Mouse (Mus musculus): ENCODE results near the gene Cacna1d. TPM values are rescaled to one million over a fixed set of nuclear protein-coding genes. Genes with fewer than 3 reads are reported as not detected.

Gene Cacna1d
- total and polyA plus RNA-seq, 2 experiments from 2014 or later, result 6.1 to 27.6 TPM

GRCm38 (mm10) chr14:30498202-30498601, 6.9 kb upstream of the Cacna1d start:
- no peak for ATAC-seq

GRCm38 (mm10) chr14:30494998-30495397, 3.7 kb upstream of the Cacna1d start:
- Histone ChIP-seq H3K4me1 (ENCODE audit: insufficient read depth, low read length) (no peaks in the 10 kb centered on the region), H3K9ac (replicated peaks; ENCODE audit: low read length) (no peak overlapping the region), H3K27me3 (ENCODE audit: insufficient read depth, low read length) (no peaks in the 10 kb centered on the region), H3K27ac (no peak overlapping the region), H3K9me3 (ENCODE audit: low read length) (no peaks in the 10 kb centered on the region), H3K36me3 (ENCODE audit: insufficient read depth, low read length) (peaks cover 4% of the 10 kb centered on the region), H3K4me3 (ENCODE audit: low read length) (no peak overlapping the region), H3K4me2 (ENCODE audit: low read depth, low read length) (no peak overlapping the region)
- WGBS, result 60% methylated on average over 6 of the region's 6 CpGs
- ATAC-seq (no peak), DNase-seq (ENCODE audit: low spot score) (no peak)
- TF ChIP-seq CTCF (IDR thresholded peaks at IDR 0.05; ENCODE audit: low read depth), result no peak

More at GRCm38 (mm10) chr14:30498202-30498601, 6.9 kb upstream of the Cacna1d start:
- DNase-seq (ENCODE audit: low spot score), result peak; percentile 71
- Histone ChIP-seq H3K9ac (replicated peaks; ENCODE audit: low read length) (no peak overlapping the region), H3K9me3 (ENCODE audit: low read length) (no peaks in the 10 kb centered on the region), H3K36me3 (ENCODE audit: insufficient read depth, low read length) (no peaks in the 10 kb centered on the region), H3K4me3 (ENCODE audit: low read length) (no peak overlapping the region), H3K27me3 (ENCODE audit: insufficient read depth, low read length) (no peaks in the 10 kb centered on the region), H3K4me2 (ENCODE audit: low read depth, low read length) (no peak overlapping the region), H3K4me1 (ENCODE audit: insufficient read depth, low read length) (no peaks in the 10 kb centered on the region), H3K27ac (no peak overlapping the region)
- WGBS, result 63% methylated on average over 2 of the region's 2 CpGs
- no peak for TF ChIP-seq CTCF (IDR thresholded peaks at IDR 0.05; ENCODE audit: low read depth)

GRCm38 (mm10) chr14:30493276-30493675, 2.0 kb upstream of the Cacna1d start:
- WGBS, result 51% methylated on average over 1 of the region's 1 CpGs

GRCm38 (mm10) chr14:30479361-30479948, 11.8 kb downstream of the Cacna1d start, which contains the start of gene Dcp1a:
Dcp1a (plus strand) TSS chr14:30479535.
- Histone ChIP-seq H3K4me3 (ENCODE audit: low read length) (peak within 1 kb of the TSS; percentile 66), H3K9me3 (ENCODE audit: low read length) (no peaks in the 10 kb centered on the region), H3K9ac (replicated peaks; ENCODE audit: low read length) (peak within 1 kb of the TSS; percentile 78), H3K27me3 (ENCODE audit: insufficient read depth, low read length) (no peaks in the 10 kb centered on the region), H3K4me1 (ENCODE audit: insufficient read depth, low read length) (peaks cover 8% of the 10 kb centered on the region; the same call in 1 of the 2 replicates), H3K4me2 (ENCODE audit: low read depth, low read length) (peak within 1 kb of the TSS; percentile 79), H3K27ac (peak within 1 kb of the TSS; percentile 85), H3K36me3 (ENCODE audit: insufficient read depth, low read length) (peaks cover 10% of the 10 kb centered on the region; the same call in 1 of the 2 replicates)
- under 1% methylated on average over 39 of the region's 39 CpGs for WGBS
- ATAC-seq (peak; percentile 99), DNase-seq (ENCODE audit: low spot score) (peak; percentile 98)
- peak; percentile 39 for TF ChIP-seq CTCF (IDR thresholded peaks at IDR 0.05; ENCODE audit: low read depth)

More at GRCm38 (mm10) chr14:30493276-30493675, 2.0 kb upstream of the Cacna1d start:
- Histone ChIP-seq H3K4me2 (ENCODE audit: low read depth, low read length) (no peak overlapping the region), H3K9ac (replicated peaks; ENCODE audit: low read length) (no peak overlapping the region), H3K4me1 (ENCODE audit: insufficient read depth, low read length) (no peaks in the 10 kb centered on the region), H3K4me3 (ENCODE audit: low read length) (no peak overlapping the region), H3K9me3 (ENCODE audit: low read length) (no peaks in the 10 kb centered on the region), H3K27me3 (ENCODE audit: insufficient read depth, low read length) (no peaks in the 10 kb centered on the region), H3K36me3 (ENCODE audit: insufficient read depth, low read length) (peaks cover 8% of the 10 kb centered on the region), H3K27ac (no peak overlapping the region)
- ATAC-seq (no peak), DNase-seq (ENCODE audit: low spot score) (no peak)
- TF ChIP-seq CTCF (IDR thresholded peaks at IDR 0.05; ENCODE audit: low read depth), result no peak

GRCm38 (mm10) chr14:30474416-30474815, 16.8 kb downstream of the Cacna1d start:
- Histone ChIP-seq H3K36me3 (ENCODE audit: insufficient read depth, low read length) (no peaks in the 10 kb centered on the region), H3K27me3 (ENCODE audit: insufficient read depth, low read length) (no peaks in the 10 kb centered on the region), H3K9me3 (ENCODE audit: low read length) (no peaks in the 10 kb centered on the region), H3K4me3 (ENCODE audit: low read length) (no peak overlapping the region), H3K27ac (no peak overlapping the region), H3K9ac (replicated peaks; ENCODE audit: low read length) (no peak overlapping the region), H3K4me2 (ENCODE audit: low read depth, low read length) (no peak overlapping the region), H3K4me1 (ENCODE audit: insufficient read depth, low read length) (no peaks in the 10 kb centered on the region)
- 90% methylated on average over 6 of the region's 6 CpGs for WGBS
- ATAC-seq, result no peak
- TF ChIP-seq CTCF (IDR thresholded peaks at IDR 0.05; ENCODE audit: low read depth), result no peak
- no peak for DNase-seq (ENCODE audit: low spot score)

- Histone ChIP-seq H3K36me3 (ENCODE audit: insufficient read depth, low read length) (no peaks in the 10 kb centered on the region), H3K9ac (replicated peaks; ENCODE audit: low read length) (no peak overlapping the region), H3K27ac (no peak overlapping the region), H3K4me3 (ENCODE audit: low read length) (no peak overlapping the region), H3K4me1 (ENCODE audit: insufficient read depth, low read length) (no peaks in the 10 kb centered on the region), H3K4me2 (ENCODE audit: low read depth, low read length) (no peak overlapping the region), H3K9me3 (ENCODE audit: low read length) (no peaks in the 10 kb centered on the region), H3K27me3 (ENCODE audit: insufficient read depth, low read length) (no peaks in the 10 kb centered on the region)
- DNase-seq (ENCODE audit: low spot score) (no peak), ATAC-seq (no peak)
- WGBS, result 73% methylated on average over 5 of the region's 5 CpGs
- no peak for TF ChIP-seq CTCF (IDR thresholded peaks at IDR 0.05; ENCODE audit: low read depth)
Measured at GRCm38 (mm10) chr14:30473605-30474004, 17.6 kb downstream of the Cacna1d start.

- no peak for DNase-seq (ENCODE audit: low spot score)
- no peak overlapping the region for H3K27ac ChIP-seq
- no peaks in the 10 kb centered on the region for H3K27me3 ChIP-seq (ENCODE audit: insufficient read depth, low read length)
- no peaks in the 10 kb centered on the region for H3K9me3 ChIP-seq (ENCODE audit: low read length)
- no peak overlapping the region for H3K9ac ChIP-seq (replicated peaks; ENCODE audit: low read length)
- H3K36me3 ChIP-seq (ENCODE audit: insufficient read depth, low read length), result no peaks in the 10 kb centered on the region
- H3K4me2 ChIP-seq (ENCODE audit: low read depth, low read length), result no peak overlapping the region
- no peak for ATAC-seq
- no peak overlapping the region for H3K4me3 ChIP-seq (ENCODE audit: low read length)
- no peaks in the 10 kb centered on the region for H3K4me1 ChIP-seq (ENCODE audit: insufficient read depth, low read length)
- TF ChIP-seq CTCF (IDR thresholded peaks at IDR 0.05; ENCODE audit: low read depth), result no peak
- 83% methylated on average over 4 of the region's 4 CpGs for WGBS
Measured at GRCm38 (mm10) chr14:30463312-30463711, 27.9 kb downstream of the Cacna1d start.

Data from hindbrain, postnatal 0 days (tissue).